Mouse (Mus musculus) hindbrain, embryonic 11.5 days (tissue): ENCODE measurements at regions not wholly inside any gene's neighbourhood (a gene's known extent, or its start where the extent isn't known, plus 50 kb on each side); places are given as distances from the start of the nearest gene placed in this dataset.
"Not testable (repeated sequence)": the region's sequence is repeated elsewhere in the genome, so short reads cannot be mapped to it uniquely, and the experiment has no call there.

ENCODE experiments used
- ATAC-seq: fragments of 200-750 bp; cut with Nextera tagmentation; 2 replicates; pipeline ENCODE4 v1.8.0; 2017; ENCODE audit warnings: mild to moderate bottlenecking, moderate TSS enrichment, moderate library complexity; ENCODE audit not compliant: low FRiP score
- DNase-seq: peaks from one replicate; pipeline ENCODE4 v3.0.0-alpha.2; 2015; ENCODE audit warnings: low spot score
- H3K27ac ChIP-seq: fragments of 300-500 bp; sonication (generic); 2 replicates; pipeline ENCODE4 v1.5.1; 2014; ENCODE audit warnings: mild to moderate bottlenecking, low read depth, low read length
- H3K27me3 ChIP-seq: fragments of 300-500 bp; sonication (generic); 2 replicates; pipeline ENCODE4 v1.6.1; 2014; ENCODE audit warnings: mild to moderate bottlenecking, low read length, moderate library complexity, mixed read lengths; ENCODE audit not compliant: control insufficient read depth, insufficient read depth
- H3K36me3 ChIP-seq: fragments of 300-500 bp; sonication (generic); 2 replicates; pipeline ENCODE4 v1.6.1; 2014; ENCODE audit warnings: mild to moderate bottlenecking, low read length, moderate library complexity, mixed read lengths; ENCODE audit not compliant: control insufficient read depth, insufficient read depth
- H3K4me1 ChIP-seq: fragments of 300-500 bp; sonication (generic); replicated peaks from 2 replicates; pipeline ENCODE4 v1.6.1; 2014; ENCODE audit warnings: low read length, mixed read lengths; ENCODE audit not compliant: control insufficient read depth, insufficient read depth
- H3K4me2 ChIP-seq: fragments of 300-500 bp; sonication (generic); replicated peaks from 2 replicates; pipeline ENCODE4 v1.6.1; 2014; ENCODE audit warnings: mild to moderate bottlenecking, low read depth, low read length
- H3K4me3 ChIP-seq: fragments of 300-500 bp; sonication (generic); 2 replicates; pipeline ENCODE4 v1.5.1; 2014; ENCODE audit warnings: low read depth, low read length
- H3K9ac ChIP-seq: fragments of 300-500 bp; sonication (generic); 2 replicates; pipeline ENCODE4 v1.6.1; 2014; ENCODE audit warnings: low read depth, low read length
- H3K9me3 ChIP-seq: fragments of 300-500 bp; sonication (generic); 2 replicates; pipeline ENCODE4 v1.6.1; 2016; ENCODE audit warnings: low read length; ENCODE audit not compliant: control insufficient read depth
- WGBS: fragments of 180-500 bp; shearing (Covaris S2); extraction: QIAGEN DNeasy Blood & Tissue Kit; methylation state at CpG from one replicate; pipeline ENCODE4 v1.1.7; 2014; 5-methylcytosine and 5-hydroxymethylcytosine counted together

GRCm38 (mm10) chrX:18838668-18839067 lies 377.5 kb upstream of the 4930578C19Rik start:
- ATAC-seq (no peak), DNase-seq (no peak)
- Histone ChIP-seq H3K4me1 (no peaks in the 10 kb centered on the region), H3K4me3 (no peak overlapping the region), H3K27ac (no peak overlapping the region), H3K36me3 (no peaks in the 10 kb centered on the region), H3K4me2 (no peak overlapping the region), H3K9ac (no peak overlapping the region), H3K9me3 (no peaks in the 10 kb centered on the region), H3K27me3 (no peaks in the 10 kb centered on the region)
- WGBS, result 39% methylated on average over 3 of the region's 3 CpGs

- H3K4me2 ChIP-seq, H3K36me3 ChIP-seq, H3K9ac ChIP-seq, H3K9me3 ChIP-seq, H3K27me3 ChIP-seq, ATAC-seq, H3K4me1 ChIP-seq, DNase-seq, H3K27ac ChIP-seq, H3K4me3 ChIP-seq: not testable (repeated sequence)
- 89% methylated on average over 1 of the region's 1 CpGs for WGBS
Measured at GRCm38 (mm10) chrX:18824971-18825370, 363.8 kb upstream of the 4930578C19Rik start.

GRCm38 (mm10) chrX:18814441-18814973 lies 353.3 kb upstream of the 4930578C19Rik start:
- H3K4me1 ChIP-seq, result no peaks in the 10 kb centered on the region
- ATAC-seq, result peak; percentile 64
- DNase-seq, result peak; percentile 18
- WGBS, result 41% methylated on average over 3 of the region's 3 CpGs
- no peak overlapping the region for H3K4me2 ChIP-seq
- no peak overlapping the region for H3K9ac ChIP-seq
- no peaks in the 10 kb centered on the region for H3K36me3 ChIP-seq
- no peak overlapping the region for H3K4me3 ChIP-seq
- H3K9me3 ChIP-seq, result no peaks in the 10 kb centered on the region
- H3K27ac ChIP-seq, result no peak overlapping the region
- H3K27me3 ChIP-seq, result no peaks in the 10 kb centered on the region
